Mouse (Mus musculus): Measurements from ENCODE around the gene Zfp715.
A peak's percentile ranks its signal among the peaks of the same experiment; 100 is the strongest.
"Not testable (repeated sequence)": the region's sequence is repeated elsewhere in the genome, so short reads cannot be mapped to it uniquely, and the experiment has no call there.

Zfp715 gene

GRCm38 (mm10) chr7:43291524-43291923, 21.6 kb downstream of the Zfp715 start:
- no peak for DNase-seq (ENCODE audit: low spot score)

- peak; percentile 91 for DNase-seq (ENCODE audit: low spot score)
Measured at GRCm38 (mm10) chr7:43282859-43283595, 30.1 kb downstream of the Zfp715 start.

- no peak for DNase-seq (ENCODE audit: low spot score)
Measured at GRCm38 (mm10) chr7:43282459-43282858, 30.6 kb downstream of the Zfp715 start.

GRCm38 (mm10) chr7:43277401-43277800, 35.7 kb downstream of the Zfp715 start:
- no peak for DNase-seq (ENCODE audit: low spot score)

- not testable (repeated sequence) for DNase-seq (ENCODE audit: low spot score)
Measured at GRCm38 (mm10) chr7:43276178-43276577, 36.9 kb downstream of the Zfp715 start.

- DNase-seq (ENCODE audit: low spot score) = no peak
Measured at GRCm38 (mm10) chr7:43273476-43273875, 39.6 kb downstream of the Zfp715 start.

- DNase-seq (ENCODE audit: low spot score) = not testable (repeated sequence)
Measured at GRCm38 (mm10) chr7:43267359-43267758, 45.7 kb downstream of the Zfp715 start.

- DNase-seq (ENCODE audit: low spot score) = no peak
Measured at GRCm38 (mm10) chr7:43253540-43253939, 59.6 kb downstream of the Zfp715 start.

GRCm38 (mm10) chr7:43250718-43251117, 62.4 kb downstream of the Zfp715 start:
- DNase-seq (ENCODE audit: low spot score) = not testable (repeated sequence)
